Mouse (Mus musculus) naive thymus-derived CD4-positive, alpha-beta T cell, adult 5 months (primary cell): ENCODE measurements around the gene 2310022B05Rik. TPM values are rescaled to one million over a fixed set of nuclear protein-coding genes. Genes with fewer than 3 reads are reported as not detected.

Experiments used
- polyA plus RNA-seq: library from polyadenylated mRNA; unstranded; fragments of 100-300 nt; shearing (Covaris generic); gene quantifications from one replicate; pipeline ENCODE4 v1.2.1, GENCODE M21; 2017

2310022B05Rik gene
- 4.8 TPM for polyA plus RNA-seq

DNA sequence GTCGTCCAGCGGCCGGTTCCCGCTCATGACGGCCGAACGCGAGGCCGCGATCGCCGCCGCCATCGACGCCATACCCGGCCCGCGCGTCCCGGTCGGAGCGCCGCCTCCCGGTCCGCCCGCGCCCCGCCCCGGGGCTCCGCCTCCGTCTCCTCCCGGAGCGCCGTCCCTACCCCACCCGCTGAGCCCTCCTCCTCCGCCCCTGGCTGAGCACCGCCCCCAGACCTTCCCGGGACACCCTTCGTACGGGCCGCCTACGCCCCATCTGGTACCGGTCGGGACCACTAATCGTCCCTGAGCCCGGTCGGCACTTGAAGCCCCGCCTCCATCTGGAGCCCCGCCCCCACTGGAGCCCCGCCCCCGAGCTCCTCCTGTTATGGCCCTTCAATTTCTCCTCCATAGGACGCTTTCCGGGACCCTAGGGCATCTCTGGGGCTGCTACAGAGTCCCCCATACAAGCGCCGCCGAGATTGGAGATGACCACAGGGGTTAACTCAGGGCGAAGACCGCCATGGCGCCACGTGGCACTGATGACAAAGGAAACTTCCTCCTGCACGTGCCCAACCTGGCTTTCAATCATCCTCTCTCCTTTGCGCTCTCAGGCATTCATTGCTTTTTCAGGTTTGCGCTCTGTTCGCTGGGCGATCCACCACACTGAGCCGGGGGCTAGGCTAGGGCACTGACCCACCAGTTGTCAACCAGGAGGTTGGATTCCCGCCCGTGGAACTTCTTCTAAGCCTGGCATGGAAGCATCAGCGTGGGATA, at the start of gene 2310022B05Rik:
Gene 2310022B05Rik, minus strand, starts transcription at position 258 of the 762 bp plus-strand sequence.

Other genes starting within 250 kb of the 2310022B05Rik start
- not detected for gene Pgbd5, start 223.7 kb downstream of the 2310022B05Rik start, polyA plus RNA-seq
- 48.7 TPM for gene Cog2, start 142.6 kb downstream of the 2310022B05Rik start, polyA plus RNA-seq
- gene Agt, start 93.7 kb downstream of the 2310022B05Rik start, polyA plus RNA-seq: not detected
- not detected for gene Capn9, start 87.3 kb downstream of the 2310022B05Rik start, polyA plus RNA-seq
- 89.1 TPM for gene Ttc13, start 58.6 kb upstream of the 2310022B05Rik start, polyA plus RNA-seq
- gene Arv1, start 58.8 kb upstream of the 2310022B05Rik start, polyA plus RNA-seq: 21.6 TPM
- gene Fam89a, start 88.5 kb upstream of the 2310022B05Rik start, polyA plus RNA-seq: 0.96 TPM
- not detected for gene Trim67, start 129.7 kb upstream of the 2310022B05Rik start, polyA plus RNA-seq
- gene Gnpat, start 199.7 kb upstream of the 2310022B05Rik start, polyA plus RNA-seq: 68.3 TPM
- gene 2810004N23Rik, start 199.8 kb upstream of the 2310022B05Rik start, polyA plus RNA-seq: 20.2 TPM
- 8.8 TPM for gene Exoc8, start 234.3 kb upstream of the 2310022B05Rik start, polyA plus RNA-seq
- gene Sprtn, start 234.5 kb upstream of the 2310022B05Rik start, polyA plus RNA-seq: 5.5 TPM